Mouse (Mus musculus) spleen, embryonic (tissue): Measurements from ENCODE around the gene Dll4.

Experiments used
- CTCF ChIA-PET: fragments of 350-600 bp; sonication (Branson Sonifier 250); formaldehyde crosslinking; loops from one replicate; lab custom pipeline; 2022; lab: Charles Lee

Gene Dll4

DNA sequence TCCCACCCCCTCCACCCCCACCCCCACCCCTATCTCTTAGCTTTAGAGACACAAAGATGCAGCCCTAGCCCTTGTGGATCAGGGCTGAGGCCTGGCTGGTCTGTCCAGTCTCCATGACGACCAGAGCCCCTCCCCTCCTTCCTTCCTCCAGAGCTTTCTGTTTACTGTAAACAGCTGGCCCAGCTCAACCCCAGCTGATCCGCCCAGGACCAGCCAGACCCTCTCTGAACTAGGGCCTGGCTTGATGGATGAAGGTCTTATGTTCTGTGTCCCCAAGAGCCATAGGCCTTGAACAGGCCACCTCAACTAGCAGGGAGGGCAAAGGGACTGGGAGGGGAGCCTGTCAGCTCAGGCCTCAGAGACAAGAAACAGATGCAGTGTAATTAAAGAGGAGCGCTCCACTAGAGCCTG, 20.8 kb upstream of the Dll4 start:
- CTCF ChIA-PET, result no interaction called here

- CTCF ChIA-PET, result interaction anchor here (0.5 kb wide), 1 partner anchor 11 kb away, joined by 3 read pairs; no protein-coding TSS in a partner anchor
Measured at GRCm38 (mm10) chr2:119311544-119311943, 14.0 kb upstream of the Dll4 start.

DNA sequence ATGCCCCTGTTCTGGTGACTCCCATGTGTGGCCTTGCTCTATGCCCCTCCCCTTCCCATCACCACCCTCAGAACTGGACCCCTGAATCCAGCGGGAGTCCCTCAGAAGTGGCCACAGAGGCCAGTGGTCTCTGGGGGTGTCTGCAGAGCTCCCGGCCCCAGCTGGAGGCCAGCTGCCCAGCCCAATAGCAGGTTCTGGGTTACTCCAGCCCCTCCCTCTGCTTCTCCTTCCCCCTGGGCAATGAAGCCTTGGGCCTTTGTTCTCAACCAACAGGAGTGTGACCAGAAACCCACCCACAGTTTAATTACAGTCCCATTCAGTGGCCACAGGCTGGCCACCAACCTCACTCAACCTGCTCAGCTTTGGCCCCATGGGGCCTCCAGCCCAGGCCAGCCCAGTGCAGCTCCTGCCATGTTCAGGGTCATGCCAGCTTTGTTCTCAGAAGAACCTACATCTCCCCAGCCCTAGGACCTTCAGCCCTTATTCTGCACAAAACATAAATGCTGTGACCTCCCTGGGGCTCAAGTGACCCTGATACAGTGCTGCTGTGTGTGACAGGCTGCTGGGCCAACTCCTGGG, 13.1 kb upstream of the Dll4 start:
- CTCF ChIA-PET, result no interaction called here

- CTCF ChIA-PET, result no interaction called here
Measured at GRCm38 (mm10) chr2:119313780-119314479, 11.7 kb upstream of the Dll4 start.

- CTCF ChIA-PET, result no interaction called here
Measured at GRCm38 (mm10) chr2:119314742-119315310, 10.8 kb upstream of the Dll4 start.

- CTCF ChIA-PET, result no interaction called here
Measured at GRCm38 (mm10) chr2:119318043-119318710, 7.4 kb upstream of the Dll4 start.

DNA sequence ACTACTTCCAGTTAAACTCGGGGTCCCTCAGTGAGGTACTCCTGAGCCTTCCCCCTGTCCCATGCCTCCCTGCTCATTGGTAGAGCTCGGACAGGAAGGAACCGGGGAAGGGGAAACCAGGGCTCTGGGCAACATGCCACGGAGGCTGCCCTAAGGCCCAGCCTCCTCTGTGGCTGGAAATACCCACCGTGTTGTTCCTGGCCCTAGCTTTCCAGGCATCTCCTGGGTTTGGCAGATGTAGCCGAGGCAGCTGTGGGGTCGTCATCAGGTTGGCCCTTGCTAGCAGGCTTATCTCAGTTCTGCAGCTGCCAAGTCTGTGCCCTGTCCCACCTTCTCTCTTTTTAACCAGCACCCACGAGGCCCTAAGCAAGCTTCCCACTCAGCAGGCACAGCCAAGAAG, 5.0 kb upstream of the Dll4 start:
- CTCF ChIA-PET, result no interaction called here

- CTCF ChIA-PET, result no interaction called here
Measured at GRCm38 (mm10) chr2:119321771-119322586, 3.6 kb upstream of the Dll4 start.

DNA sequence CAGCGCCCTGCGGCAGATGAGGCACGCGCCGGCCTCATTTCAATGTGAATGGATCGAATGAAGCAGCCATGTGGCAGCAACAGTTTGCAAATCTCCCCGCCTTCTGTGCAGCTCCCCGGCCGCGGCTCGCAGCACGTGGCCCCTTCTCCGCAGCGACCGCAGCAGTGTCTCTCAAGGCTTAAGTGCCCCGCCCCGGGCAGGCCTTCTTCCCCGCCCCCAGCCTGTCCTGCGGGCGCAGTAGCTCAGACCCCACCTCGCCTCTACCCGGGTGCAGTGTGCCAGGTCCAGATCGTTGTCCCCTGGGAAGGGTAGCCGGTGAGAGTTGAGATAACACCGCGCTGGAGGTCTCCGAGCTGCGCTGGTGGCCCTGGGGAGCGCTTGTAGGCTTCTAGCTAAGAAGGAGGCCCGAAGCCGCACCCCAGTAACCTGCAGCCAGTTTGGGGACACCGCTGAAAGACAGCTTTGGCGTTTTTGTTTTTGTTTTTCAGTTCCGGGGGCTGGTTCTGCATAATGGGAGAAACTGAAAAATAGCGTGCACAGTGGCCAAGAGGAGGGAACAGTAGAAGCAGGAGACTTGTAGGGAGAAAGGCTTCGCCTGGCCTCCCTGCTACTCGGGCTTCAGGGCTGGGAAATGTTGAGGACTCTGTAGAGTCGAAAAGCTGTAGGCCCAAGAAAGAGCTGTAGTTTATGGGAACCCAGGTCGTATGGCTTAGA, 2.8 kb upstream of the Dll4 start:
- CTCF ChIA-PET, result interaction anchor here (0.5 kb wide), 1 partner anchor 22 kb away, joined by 3 read pairs; no protein-coding TSS in a partner anchor

DNA sequence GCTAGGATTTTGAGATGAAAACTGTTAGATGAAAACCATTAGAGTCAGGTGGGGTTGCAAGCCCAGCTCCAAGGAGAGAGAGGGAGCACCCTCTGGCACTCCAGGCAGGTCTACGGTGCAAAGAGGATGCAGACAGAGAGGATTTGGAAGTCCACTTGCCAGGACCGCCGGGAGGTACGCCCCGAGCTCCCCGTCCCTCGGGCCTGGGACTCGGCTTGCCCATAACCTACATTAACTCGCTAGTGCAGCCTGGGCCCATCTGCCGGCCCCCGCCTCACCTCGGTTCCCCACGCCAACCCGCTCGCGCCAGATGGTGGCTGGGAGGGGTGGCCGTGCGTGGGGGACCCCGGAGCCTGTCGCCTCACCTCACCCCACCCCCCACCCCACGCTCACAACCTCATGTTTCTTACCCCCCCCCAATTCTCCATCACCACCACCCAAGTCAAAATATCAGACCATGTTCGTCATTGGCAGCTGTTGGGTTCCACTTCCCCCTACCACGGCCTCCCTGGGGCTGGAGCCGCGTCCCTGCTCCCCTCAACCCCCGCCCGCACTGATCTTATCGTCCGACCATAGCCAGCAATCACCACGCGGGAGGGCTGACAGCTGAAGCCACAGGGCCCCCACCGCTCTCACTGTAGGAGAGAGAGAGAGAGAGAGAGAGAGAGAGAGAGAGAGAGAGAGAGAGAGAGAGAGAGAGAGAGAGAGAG, 1.6 kb upstream of the Dll4 start:
- CTCF ChIA-PET, result interaction anchor here (0.6 to 1.0 kb wide), 5 partner anchors 14 to 300 kb away, joined by 3 to 27 read pairs (median 4); no protein-coding TSS in a partner anchor

- CTCF ChIA-PET, result interaction anchor here (0.6 to 1.0 kb wide), 5 partner anchors 13 to 301 kb away, joined by 3 to 27 read pairs (median 4); no protein-coding TSS in a partner anchor
Measured at GRCm38 (mm10) chr2:119324576-119325318, 837 bp upstream of the Dll4 start.

DNA sequence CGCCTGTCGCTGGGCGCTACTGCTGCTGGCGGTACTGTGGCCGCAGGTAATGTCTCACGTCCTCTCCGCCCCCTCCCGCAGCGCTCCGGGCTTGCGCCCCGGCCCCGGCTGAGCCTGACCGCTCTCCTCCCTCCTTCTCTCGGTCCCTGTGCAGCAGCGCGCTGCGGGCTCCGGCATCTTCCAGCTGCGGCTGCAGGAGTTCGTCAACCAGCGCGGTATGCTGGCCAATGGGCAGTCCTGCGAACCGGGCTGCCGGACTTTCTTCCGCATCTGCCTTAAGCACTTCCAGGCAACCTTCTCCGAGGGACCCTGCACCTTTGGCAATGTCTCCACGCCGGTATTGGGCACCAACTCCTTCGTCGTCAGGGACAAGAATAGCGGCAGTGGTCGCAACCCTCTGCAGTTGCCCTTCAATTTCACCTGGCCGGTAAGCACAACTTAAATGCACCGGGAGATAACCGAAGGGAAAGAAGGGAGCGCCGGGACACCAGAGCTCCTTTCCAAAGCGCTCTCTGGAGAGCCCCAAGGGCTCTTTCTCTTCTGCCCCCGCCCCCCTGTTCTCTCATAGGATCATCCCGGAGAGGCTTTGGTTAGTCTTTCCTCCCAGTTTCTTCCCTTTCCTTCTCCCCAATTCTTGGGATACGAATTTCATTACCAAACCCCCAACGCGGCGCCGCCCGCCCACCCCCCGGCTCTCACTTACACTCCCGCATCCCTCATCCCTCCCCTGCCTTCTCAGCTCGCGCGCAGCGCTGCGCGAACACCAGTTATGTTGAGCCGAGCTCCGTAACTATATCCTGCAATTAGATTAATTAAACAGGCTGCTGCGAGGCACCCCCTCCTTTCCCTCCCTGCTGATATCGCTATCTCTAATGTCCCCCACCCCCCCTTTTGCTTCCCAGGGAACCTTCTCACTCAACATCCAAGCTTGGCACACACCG, 847 bp downstream of the Dll4 start:
- CTCF ChIA-PET, result interaction anchor here (0.6 kb wide), 1 partner anchor 1146 kb away, joined by 5 read pairs; no protein-coding TSS in a partner anchor

- CTCF ChIA-PET, result interaction anchor here (0.6 kb wide), 1 partner anchor 1146 kb away, joined by 5 read pairs; no protein-coding TSS in a partner anchor
Measured at GRCm38 (mm10) chr2:119327102-119327480, 1.5 kb downstream of the Dll4 start.

DNA sequence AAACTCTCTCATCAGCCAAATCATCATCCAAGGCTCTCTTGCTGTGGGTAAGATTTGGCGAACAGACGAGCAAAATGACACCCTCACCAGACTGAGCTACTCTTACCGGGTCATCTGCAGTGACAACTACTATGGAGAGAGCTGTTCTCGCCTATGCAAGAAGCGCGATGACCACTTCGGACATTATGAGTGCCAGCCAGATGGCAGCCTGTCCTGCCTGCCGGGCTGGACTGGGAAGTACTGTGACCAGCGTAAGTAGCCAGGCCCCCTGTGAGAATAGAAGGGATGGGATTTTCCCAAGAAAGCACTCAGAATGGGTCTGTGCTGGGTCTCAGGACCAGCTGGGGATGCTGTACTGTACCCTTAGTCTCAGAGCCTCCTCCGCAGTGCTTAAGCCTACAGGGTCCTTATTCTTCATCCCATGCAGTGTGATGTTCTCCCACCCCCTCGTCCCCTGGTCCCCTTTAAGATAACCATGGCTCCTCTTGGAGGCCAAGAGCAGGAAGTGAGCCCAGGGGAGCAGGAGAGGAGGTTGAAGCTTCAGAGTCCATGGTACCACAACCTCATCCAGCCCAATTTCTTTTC, 2.5 kb downstream of the Dll4 start:
- CTCF ChIA-PET, result no interaction called here

GRCm38 (mm10) chr2:119328546-119328945, 3.0 kb downstream of the Dll4 start:
- CTCF ChIA-PET, result no interaction called here

DNA sequence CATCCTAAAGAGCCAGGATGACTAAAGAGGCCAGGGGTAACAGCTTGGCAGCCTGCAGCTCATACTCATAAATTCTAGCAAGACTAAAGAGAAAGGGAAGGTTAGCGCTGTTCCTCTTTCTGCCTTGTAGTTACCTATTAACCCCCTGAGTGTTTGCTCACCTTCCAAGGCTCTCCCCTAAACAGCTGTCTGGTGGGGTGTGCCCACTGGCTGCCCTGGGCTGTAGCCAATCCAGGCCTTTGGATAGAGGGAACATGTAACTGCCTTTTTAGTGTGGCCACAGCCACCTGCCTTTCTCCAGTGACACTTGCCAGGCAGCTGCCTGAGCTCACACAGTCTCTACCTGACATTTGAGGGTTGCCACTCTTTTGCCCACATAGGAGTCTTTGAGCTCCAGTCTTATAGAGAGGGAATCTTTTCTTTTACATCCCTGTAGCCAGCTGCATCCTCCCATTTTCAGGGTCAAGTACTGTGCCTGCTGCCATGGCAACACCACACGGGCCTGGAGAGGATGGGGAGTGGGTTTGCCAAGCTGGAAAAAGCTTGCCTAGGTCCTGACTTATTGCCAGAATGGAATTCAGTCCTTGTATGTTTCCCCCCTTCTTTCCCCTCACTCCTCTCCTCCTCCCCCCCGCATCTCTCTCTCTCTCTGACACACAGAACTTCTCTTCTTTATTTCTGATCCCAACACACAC, 3.7 kb downstream of the Dll4 start:
- CTCF ChIA-PET, result no interaction called here

GRCm38 (mm10) chr2:119330795-119331194, 5.2 kb downstream of the Dll4 start:
- CTCF ChIA-PET, result interaction anchor here (0.5 to 1.3 kb wide), 2 partner anchors 31 to 78 kb away, joined by 5 to 6 read pairs; no protein-coding TSS in a partner anchor
